Mouse (Mus musculus): Measurements from ENCODE around the gene Mtm1.

The Mtm1 gene

GRCm38 (mm10) chrX:71210467-71210866, at the start of gene Mtm1:
Mtm1 (plus strand) TSS chrX:71210767.
- no peak for DNase-seq (ENCODE audit: low spot score)

- no peak for DNase-seq (ENCODE audit: low spot score)
Observed at GRCm38 (mm10) chrX:71181526-71181925, 29.0 kb upstream of the Mtm1 start.

GRCm38 (mm10) chrX:71183671-71184070, 26.9 kb upstream of the Mtm1 start:
- DNase-seq (ENCODE audit: low spot score), result no peak

GRCm38 (mm10) chrX:71186396-71186795, 24.2 kb upstream of the Mtm1 start:
- no peak for DNase-seq (ENCODE audit: low spot score)

GRCm38 (mm10) chrX:71204776-71205175, 5.8 kb upstream of the Mtm1 start:
- no peak for DNase-seq (ENCODE audit: low spot score)

- DNase-seq (ENCODE audit: low spot score), result no peak
Observed at GRCm38 (mm10) chrX:71205821-71206542, 4.6 kb upstream of the Mtm1 start.

GRCm38 (mm10) chrX:71206595-71206994, 4.0 kb upstream of the Mtm1 start:
- DNase-seq (ENCODE audit: low spot score), result no peak

GRCm38 (mm10) chrX:71212911-71213310, 2.3 kb downstream of the Mtm1 start:
- no peak for DNase-seq (ENCODE audit: low spot score)

GRCm38 (mm10) chrX:71214441-71215112, 4.0 kb downstream of the Mtm1 start:
- peak; percentile 49 for DNase-seq (ENCODE audit: low spot score)

- DNase-seq (ENCODE audit: low spot score), result no peak
Observed at GRCm38 (mm10) chrX:71215113-71215708, 4.6 kb downstream of the Mtm1 start.

- DNase-seq (ENCODE audit: low spot score), result no peak
Observed at GRCm38 (mm10) chrX:71216879-71217278, 6.3 kb downstream of the Mtm1 start.

GRCm38 (mm10) chrX:71218853-71219252, 8.3 kb downstream of the Mtm1 start:
- DNase-seq (ENCODE audit: low spot score), result no peak

- DNase-seq (ENCODE audit: low spot score), result no peak
Observed at GRCm38 (mm10) chrX:71220896-71221295, 10.3 kb downstream of the Mtm1 start.

GRCm38 (mm10) chrX:71222648-71223408, 12.3 kb downstream of the Mtm1 start:
- no peak for DNase-seq (ENCODE audit: low spot score)

- no peak for DNase-seq (ENCODE audit: low spot score)
Observed at GRCm38 (mm10) chrX:71226881-71227280, 16.3 kb downstream of the Mtm1 start.

- no peak for DNase-seq (ENCODE audit: low spot score)
Observed at GRCm38 (mm10) chrX:71228200-71228599, 17.6 kb downstream of the Mtm1 start.

- DNase-seq (ENCODE audit: low spot score), result no peak
Observed at GRCm38 (mm10) chrX:71230847-71231246, 20.3 kb downstream of the Mtm1 start.

- DNase-seq (ENCODE audit: low spot score), result no peak
Observed at GRCm38 (mm10) chrX:71256422-71256821, 45.9 kb downstream of the Mtm1 start.

GRCm38 (mm10) chrX:71260857-71261256, 50.3 kb downstream of the Mtm1 start:
- no peak for DNase-seq (ENCODE audit: low spot score)

- DNase-seq (ENCODE audit: low spot score), result no peak
Observed at GRCm38 (mm10) chrX:71264316-71264715, 53.7 kb downstream of the Mtm1 start.

GRCm38 (mm10) chrX:71268972-71269371, 58.4 kb downstream of the Mtm1 start:
- DNase-seq (ENCODE audit: low spot score), result peak; percentile 17

GRCm38 (mm10) chrX:71274150-71274549, 63.6 kb downstream of the Mtm1 start:
- DNase-seq (ENCODE audit: low spot score), result no peak

- no peak for DNase-seq (ENCODE audit: low spot score)
Observed at GRCm38 (mm10) chrX:71285473-71285872, 74.9 kb downstream of the Mtm1 start.

Data from layer of hippocampus, adult 9-10 months (tissue).